Mouse (Mus musculus) layer of hippocampus, adult 18-20 months (tissue): ENCODE measurements around the gene Prkd2. TPM values are rescaled to one million over a fixed set of nuclear protein-coding genes. Genes with fewer than 3 reads are reported as not detected.

Experiments used
- DNase-seq, 2 experiments: peaks; one replicate each; pipeline ENCODE4 v3.0.0; 2022; ENCODE audit warnings: low spot score in 2 of 2
- total RNA-seq, 2 experiments: library from RNA; stranded (reverse); gene quantifications; 2 replicates each; pipeline ENCODE4 v1.2.3; 2021

Gene Prkd2
- total RNA-seq, 2 experiments from 2014 or later, result 4.7 to 6.1 TPM

- DNase-seq, result peak in 1 of 2 experiments; percentile 27
Measured at GRCm38 (mm10) chr7:16916342-16917265, 73.9 kb downstream of the Prkd2 start.

GRCm38 (mm10) chr7:16917447-16917846 is 74.7 kb downstream of the Prkd2 start:
- no peak for DNase-seq

GRCm38 (mm10) chr7:16918014-16918413 is 75.3 kb downstream of the Prkd2 start:
- peak; percentile 81 to 84 for DNase-seq

GRCm38 (mm10) chr7:16918670-16919069 is 76.0 kb downstream of the Prkd2 start:
- no peak for DNase-seq

- peak in 1 of 2 experiments; percentile 40 for DNase-seq
Measured at GRCm38 (mm10) chr7:16919395-16920149, 76.9 kb downstream of the Prkd2 start.

Other genes with a start within 250 kb of the Prkd2 start
- gene Arhgap35, start 227.9 kb upstream of the Prkd2 start, total RNA-seq, result 100 to 1,000 TPM; 125 to 128 TPM
- not detected for gene Ceacam15, start 167.2 kb upstream of the Prkd2 start, total RNA-seq
- not detected for gene Ceacam9, start 121.0 kb upstream of the Prkd2 start, total RNA-seq
- gene Ap2s1, start 104.5 kb upstream of the Prkd2 start, total RNA-seq, result 100 to 1,000 TPM; 257 to 266 TPM
- 1 to 10 TPM; 2.0 to 2.9 TPM for gene Slc1a5, start 61.6 kb upstream of the Prkd2 start, total RNA-seq
- 100 to 1,000 TPM; 260 to 290 TPM for gene Strn4, start 27.0 kb upstream of the Prkd2 start, total RNA-seq
- gene Fkrp, start 26.2 kb upstream of the Prkd2 start, total RNA-seq, result 10 to 100 TPM; 46.7 to 46.9 TPM
- gene Dact3, start 32.4 kb downstream of the Prkd2 start, total RNA-seq, result 100 to 1,000 TPM; 173 to 175 TPM
- 1 to 10 TPM; 2.6 to 2.8 TPM for gene Gng8, start 48.9 kb downstream of the Prkd2 start, total RNA-seq
- under 1 TPM in 1 of 2 experiments, not detected in 1; 0.10 TPM for gene Ptgir, start 63.6 kb downstream of the Prkd2 start, total RNA-seq
- gene Calm3, start 81.2 kb downstream of the Prkd2 start, total RNA-seq, result 1,000 to 10,000 TPM; 2,132 to 2,161 TPM
- gene Pnmal2, start 101.8 kb downstream of the Prkd2 start, total RNA-seq, result 100 to 1,000 TPM; 370 to 415 TPM
- gene Pnmal1, start 116.8 kb downstream of the Prkd2 start, total RNA-seq, result 100 to 1,000 TPM; 118 to 134 TPM
- gene Gm42372, start 140.2 kb downstream of the Prkd2 start, total RNA-seq, result 10 to 100 TPM; 53.4 to 54.0 TPM
- gene Ccdc8, start 149.8 kb downstream of the Prkd2 start, total RNA-seq, result 1 to 10 TPM; 1.8 to 2.1 TPM
- gene Ppp5c, start 185.0 kb downstream of the Prkd2 start, total RNA-seq, result 100 to 1,000 TPM; 146 to 147 TPM
- 10 to 100 TPM in 1 of 2 experiments, 1 to 10 TPM in 1; 8.3 to 13.1 TPM for gene Hif3a, start 219.5 kb downstream of the Prkd2 start, total RNA-seq
- 1 to 10 TPM; 3.0 to 5.0 TPM for gene Psg16, start 231.1 kb downstream of the Prkd2 start, total RNA-seq